Mouse (Mus musculus) A20 (cell line): ENCODE measurements around the gene Spns2.
"Not testable (repeated sequence)": the region's sequence is repeated elsewhere in the genome, so short reads cannot be mapped to it uniquely, and the experiment has no call there.

Experiments
- DNase-seq: peaks from one replicate; pipeline ENCODE4 v3.0.0-alpha.2; 2011; ENCODE audit warnings: low read depth, low spot score

The Spns2 gene

DNA sequence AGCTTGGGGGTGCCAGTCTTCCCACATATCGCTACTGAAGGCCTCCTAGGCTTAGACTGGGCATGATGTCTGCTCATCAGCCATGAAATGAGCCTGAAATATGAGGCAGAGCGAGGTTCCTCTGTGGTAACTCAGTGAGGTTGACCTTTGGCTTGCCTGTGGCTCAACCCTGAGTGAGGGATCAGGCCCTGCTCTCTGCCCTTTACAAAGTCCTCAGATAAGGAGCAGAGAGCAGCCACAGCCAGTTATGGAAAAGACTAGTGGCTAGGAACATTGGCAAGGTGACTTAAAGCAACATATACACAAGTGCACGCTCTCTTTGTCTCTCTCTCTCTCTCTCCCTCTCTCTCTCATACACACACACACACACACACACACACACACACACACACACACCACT lies 14.8 kb downstream of the Spns2 start:
- no peak for DNase-seq

DNA sequence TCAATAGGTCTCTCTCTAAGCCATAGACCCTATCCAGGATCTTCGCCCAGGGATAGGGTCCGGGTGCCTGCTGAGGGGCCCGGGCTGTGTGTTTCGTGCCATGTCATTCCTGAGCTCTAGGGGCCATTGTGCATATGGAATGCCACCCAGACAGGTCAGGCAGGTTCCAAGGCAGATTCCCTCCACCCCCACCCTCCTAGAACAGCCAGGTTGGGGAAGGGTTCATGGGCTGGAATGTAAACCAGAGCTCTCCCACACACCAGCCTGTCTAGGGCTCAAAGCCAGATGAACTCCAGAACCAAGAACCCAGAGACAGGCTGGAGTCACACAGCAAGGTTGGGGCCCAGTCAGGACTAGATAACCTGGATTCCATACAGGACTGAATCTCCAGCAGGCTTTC lies 16.2 kb downstream of the Spns2 start:
- no peak for DNase-seq

DNA sequence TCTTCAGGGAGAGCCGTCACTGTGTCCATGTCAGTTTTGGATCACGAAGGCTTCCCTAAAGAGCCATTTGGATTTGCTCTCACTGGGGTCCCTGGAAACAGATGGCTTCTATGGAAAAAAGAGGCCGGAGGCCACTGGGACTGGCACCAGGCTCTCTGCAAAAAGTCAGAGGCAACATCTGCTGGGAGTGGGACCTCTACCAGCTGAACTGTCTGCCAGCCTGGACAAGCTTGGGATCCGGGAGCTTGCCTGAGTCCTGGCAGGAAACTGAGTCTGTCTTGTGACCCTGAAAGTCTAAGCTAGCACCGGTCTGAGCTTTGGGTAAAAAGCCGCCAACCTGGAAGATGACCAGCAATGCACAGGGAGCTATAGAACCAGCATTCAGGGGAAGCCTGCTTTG lies 18.3 kb downstream of the Spns2 start:
- DNase-seq, result no peak

DNA sequence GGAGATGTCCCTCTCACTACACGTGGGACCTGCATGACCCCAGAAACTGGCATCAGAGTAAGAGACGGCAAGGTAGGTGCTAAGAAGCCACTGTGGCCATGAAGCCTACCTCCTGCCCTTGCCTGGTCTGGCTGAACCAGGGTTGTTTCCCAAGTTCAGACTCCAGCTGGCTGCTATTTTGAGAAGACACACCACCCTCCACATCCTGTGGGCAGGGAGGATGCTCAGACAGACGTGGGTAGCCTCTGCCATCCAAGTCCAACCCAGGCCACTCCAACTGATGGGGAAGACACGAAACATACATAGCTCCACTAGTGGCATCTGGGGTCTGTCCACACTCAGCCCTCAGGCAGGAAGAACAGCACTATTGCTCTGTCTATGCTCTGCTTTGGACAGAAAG lies 19.7 kb downstream of the Spns2 start:
- DNase-seq, result no peak

DNA sequence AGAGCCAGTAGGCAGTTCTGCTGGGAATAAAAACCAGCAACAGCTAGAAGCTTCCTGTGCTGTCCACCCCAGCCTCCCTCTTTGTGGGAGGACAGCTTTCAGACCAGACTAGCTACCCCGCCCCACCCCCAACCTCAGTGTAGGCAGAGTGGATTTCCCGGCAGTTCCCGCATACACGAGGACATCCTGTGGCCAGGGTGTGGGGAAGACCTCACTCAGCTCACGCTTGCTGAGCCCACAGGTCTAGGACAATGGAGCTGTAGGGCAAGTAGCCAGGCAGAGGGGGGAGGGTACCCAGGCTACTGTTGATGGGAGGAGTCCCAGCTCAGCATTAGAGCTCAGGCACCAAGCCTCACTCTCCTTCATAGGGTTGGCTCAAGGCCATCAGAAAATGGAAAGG lies 20.5 kb downstream of the Spns2 start:
- DNase-seq, result no peak

DNA sequence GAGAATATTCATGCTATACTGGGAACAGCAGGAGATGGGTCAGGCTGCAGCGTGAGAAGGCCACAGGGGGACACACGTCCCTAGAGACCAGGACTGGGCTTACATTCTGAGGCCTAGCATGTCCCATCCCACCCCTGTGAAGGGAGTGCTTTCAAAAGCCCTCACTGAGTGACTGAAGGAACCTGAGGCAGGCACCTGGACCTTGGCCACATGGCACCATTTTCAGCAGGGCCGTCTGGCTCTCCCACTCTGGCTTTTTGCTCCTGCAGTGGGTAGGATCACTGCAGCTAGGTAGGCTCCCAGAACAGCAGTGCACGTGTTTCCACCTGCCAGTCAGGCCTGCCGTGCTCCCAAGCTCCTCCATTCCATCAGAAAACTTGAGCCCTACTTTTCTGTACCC lies 21.2 kb downstream of the Spns2 start:
- no peak for DNase-seq

DNA sequence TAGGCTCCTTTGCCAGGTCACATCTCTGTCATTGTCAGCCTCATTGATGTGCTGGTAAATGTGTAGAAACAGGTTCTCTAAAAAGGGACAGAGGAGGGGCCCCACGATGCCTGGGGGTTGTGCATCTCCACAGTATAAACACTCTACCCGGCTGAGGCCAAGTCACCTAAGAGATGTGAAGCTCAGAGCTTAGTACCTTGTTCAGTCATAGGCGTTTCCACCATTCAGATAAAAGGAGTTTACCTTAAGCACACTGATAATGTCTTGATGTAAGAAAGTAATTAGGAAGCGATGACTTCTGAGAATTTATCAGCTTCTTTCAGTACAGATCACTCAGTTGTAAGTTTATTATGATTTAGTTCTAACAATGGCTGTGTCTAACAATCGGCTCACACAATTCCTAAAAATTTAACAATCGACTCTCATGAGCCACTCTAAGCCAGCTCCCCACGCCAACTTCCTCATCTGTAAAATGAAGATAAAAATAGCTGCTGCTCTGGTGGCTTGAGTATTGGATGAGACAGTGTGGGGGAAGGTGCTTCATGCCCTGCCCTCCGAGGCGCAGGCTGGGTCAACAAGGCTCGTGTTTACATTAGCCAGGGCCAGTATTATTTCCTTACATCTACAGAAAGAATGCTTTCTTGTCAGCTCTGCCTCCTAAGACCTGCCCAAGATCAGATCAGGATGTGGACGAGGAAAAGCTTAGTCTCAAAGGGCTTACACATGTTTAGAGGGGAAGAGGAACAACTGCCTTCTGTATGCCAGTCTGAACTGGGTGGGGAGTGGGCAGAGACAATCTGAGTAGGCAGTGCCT lies 22.8 kb downstream of the Spns2 start:
- DNase-seq, result no peak

DNA sequence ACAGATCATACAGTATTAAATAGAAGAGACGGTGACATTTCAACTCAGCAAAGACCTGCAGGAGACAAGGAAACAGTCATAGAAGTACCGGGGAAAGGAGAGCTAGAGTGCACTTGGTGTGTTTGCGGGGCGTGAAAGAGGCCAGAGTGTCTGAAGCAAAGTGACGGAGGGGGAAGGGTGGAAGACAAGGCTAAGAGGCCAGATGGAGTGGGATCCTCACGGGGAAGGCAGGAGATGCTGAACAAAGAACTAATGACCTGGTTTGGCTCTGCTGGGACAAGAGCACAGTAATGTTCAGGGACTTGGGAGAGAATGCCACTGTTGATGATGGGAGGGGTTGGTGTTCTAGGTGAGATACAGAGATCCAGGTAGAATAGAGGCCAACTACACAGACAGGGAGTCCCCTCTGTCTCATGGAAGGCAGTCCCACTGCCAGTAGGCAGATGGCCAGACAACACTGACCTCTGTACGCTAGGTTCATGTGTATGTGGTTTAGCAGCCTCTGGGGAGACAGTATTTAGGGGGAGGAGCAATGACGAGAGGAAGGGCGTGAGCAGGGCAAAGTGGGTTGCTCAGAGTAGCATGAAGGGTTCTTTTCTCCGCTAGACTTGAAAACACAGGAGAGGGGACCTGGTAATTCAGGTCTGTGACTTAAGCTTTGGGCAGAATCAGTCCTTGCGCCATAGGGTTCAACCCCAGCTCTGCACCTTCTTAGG lies 23.6 kb downstream of the Spns2 start:
- DNase-seq, result no peak

DNA sequence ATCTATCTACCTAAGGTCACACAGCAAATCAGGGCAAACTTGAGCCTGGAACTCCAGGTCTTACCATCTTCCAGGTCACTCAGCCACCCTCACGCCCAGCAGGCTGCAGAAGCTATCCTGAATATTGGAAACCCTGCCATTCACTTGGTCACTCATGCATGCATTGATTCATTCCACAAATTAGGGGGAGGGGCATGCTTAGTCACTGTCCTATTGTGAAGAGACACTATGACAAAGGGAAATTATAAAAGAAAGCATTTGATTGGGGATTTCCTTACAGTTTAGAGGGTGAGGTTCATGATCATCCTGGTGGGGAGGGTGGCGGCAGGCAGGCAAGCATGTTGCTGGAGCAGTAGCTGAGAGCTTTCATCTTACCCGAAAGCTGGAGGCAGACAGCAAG lies 24.9 kb downstream of the Spns2 start:
- DNase-seq, result no peak

DNA sequence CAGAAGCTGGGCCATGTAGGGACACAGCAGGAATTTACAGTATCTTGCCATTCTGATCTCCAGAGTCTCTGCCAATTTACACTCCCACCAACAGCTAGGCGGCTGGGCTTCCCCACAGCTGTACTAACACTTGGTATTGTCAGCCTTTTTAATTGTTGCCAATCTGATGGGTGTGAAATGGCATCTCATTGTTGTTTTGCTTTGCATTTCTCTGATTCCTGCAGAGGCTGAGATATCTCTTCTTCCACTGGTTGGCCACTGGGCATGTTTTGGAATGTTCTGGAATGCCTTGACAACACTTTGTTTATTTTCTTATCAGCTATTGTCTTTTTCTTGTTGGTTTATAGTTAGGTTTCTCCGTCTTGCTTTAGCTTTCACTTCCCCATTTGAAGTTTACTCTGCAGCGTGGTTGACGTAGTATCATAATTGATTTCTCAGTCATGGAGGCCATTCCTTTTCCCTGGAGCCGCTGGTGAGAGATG lies 28.2 kb downstream of the Spns2 start:
- peak; percentile 83 for DNase-seq

DNA sequence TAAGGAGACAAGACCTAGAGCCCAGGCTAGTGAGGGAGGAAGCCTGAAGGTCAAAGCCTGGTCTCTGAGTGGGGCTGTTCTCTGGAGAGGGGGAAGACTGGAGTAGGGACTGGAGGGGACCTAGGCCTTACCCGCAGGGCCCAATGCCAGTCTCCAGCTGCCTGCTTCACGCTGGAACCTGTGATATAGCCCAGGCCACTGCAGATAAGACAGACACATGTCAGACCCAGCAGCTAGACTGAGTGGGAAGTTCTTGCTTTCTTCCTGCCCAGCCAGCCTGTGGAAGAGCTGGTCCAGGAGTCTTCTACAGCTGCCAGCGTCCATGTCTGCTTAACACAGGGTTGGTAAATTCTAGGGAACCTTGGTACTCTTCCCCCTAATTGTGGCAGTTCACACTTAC lies 31.2 kb downstream of the Spns2 start:
- DNase-seq, result no peak

DNA sequence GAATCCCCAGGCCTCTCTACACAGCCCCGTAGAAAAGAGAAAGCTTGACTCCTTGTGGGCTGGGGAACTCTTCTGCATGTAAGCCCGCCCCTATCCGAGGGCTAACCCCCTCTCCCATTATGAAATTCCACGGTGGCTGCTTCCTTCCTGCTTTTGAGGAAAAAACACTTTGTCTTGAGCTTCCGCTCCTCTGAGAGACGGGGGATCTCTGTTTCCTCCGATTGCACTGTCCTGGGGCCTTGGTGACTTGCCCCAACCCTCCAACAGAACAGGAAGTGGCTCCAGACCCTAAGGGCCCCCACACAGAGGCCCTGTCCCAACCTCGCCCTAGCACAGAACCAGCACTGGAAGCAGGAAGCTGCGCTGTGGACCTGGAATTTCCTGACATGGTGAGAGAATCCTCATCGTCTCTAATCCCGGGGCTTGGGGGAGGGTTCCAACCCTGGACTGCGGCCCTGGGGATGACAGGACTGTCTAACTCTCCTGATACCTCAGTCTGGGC lies 31.7 kb downstream of the Spns2 start:
- DNase-seq, result no peak

DNA sequence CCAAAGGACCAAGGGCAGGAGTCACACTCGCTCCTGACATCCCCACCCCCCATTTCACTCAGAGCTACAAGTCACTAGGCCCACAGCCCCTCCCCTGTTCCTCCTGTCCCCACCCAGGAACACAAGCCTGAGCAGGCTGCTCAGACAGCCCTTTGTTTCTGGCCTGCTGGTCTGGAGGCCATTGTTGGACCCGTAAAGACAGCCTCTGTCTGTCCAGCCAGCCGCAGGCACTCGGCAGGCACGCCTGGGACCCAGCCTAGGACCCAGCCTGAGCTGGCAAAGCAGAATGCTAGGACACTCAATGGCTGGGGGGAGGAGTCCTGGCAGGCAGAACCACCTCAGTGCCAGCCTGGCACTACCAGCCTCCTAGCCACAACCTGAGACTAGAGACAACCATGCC lies 34.0 kb downstream of the Spns2 start:
- no peak for DNase-seq

DNA sequence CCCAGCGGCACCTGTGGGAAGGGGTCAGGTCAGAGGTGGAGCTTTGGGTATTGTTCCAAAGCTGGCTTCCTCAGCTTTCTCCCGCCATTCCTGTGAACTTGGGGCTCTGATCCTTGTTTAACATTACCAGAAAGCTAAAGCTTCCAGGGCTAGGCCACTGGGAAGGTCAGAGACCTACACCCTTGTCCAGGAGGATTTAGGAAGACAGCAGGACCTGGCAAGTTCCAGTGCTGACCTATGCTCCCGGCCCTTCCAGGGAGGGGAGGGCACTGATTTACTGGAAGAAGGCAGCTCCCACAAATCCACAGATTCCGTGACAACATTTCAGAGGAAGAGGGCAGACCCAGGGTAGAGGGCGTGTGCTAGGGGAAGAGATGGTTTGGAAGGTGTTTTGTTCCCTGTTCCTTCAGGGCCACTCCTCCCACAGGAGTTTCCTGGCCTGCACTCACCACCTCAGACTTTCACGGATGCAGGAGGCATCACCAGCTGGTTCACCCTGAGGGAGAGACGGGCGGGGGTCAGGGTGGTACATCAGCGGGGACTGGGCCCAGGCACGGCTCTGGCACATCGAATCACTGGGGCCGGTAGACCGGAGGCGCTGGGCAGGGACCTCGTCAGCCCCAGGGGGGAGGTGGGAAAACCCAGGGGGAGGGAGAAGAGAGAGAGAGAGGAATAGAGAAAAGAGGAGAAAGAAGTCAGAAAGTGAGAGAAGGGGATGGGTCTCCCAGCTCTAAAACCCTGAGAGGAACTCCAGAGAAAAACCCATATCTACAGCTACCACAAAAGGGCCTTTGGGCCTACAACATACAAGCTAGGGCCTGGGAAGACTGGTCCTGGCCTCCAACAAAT lies 36.4 kb downstream of the Spns2 start:
- DNase-seq, result no peak

DNA sequence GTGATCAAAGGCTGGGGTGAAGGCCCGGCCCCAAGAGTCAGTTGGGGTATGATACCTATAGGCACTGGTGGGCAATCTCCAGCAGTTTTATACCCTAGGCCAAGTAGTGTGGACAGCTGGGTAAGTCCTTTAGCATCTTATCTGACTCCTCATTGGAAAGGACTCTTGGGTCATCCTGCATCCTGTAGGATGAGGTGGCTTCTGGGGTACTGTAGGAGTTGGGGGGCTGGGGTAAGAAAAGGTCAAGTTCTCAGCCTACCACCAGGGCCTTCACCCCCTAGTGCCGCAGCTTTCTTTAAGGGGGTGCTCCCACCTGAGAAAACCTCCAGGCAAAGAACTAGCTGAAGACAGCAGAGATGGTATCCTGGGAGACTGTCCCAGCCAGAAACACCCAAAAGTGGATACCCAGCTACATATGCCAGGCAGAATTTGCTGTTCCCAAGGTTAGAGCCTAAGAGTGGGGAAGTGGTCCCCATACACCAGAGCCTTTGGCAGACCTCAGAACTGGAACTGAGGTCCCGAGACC lies 37.5 kb downstream of the Spns2 start:
- DNase-seq, result no peak

DNA sequence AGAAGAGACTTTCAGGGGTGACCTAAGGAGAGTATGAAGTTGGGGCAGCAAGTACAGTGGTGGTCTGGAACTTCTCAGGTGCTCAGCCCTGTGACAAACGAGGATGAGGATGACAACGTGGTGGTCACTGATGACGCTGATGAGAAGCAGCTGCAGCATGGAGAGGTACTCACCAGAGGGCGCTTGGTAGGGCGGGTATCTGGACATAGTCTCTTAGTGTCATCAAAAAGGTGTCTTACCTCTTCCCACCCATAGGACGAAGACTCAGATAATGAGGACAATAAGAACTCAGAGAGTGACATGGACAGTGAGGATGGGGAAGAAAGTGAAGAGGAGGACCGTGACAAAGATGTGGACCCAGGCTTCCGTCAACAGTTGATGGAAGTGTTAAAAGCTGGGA lies 42.2 kb downstream of the Spns2 start:
- DNase-seq, result no peak

DNA sequence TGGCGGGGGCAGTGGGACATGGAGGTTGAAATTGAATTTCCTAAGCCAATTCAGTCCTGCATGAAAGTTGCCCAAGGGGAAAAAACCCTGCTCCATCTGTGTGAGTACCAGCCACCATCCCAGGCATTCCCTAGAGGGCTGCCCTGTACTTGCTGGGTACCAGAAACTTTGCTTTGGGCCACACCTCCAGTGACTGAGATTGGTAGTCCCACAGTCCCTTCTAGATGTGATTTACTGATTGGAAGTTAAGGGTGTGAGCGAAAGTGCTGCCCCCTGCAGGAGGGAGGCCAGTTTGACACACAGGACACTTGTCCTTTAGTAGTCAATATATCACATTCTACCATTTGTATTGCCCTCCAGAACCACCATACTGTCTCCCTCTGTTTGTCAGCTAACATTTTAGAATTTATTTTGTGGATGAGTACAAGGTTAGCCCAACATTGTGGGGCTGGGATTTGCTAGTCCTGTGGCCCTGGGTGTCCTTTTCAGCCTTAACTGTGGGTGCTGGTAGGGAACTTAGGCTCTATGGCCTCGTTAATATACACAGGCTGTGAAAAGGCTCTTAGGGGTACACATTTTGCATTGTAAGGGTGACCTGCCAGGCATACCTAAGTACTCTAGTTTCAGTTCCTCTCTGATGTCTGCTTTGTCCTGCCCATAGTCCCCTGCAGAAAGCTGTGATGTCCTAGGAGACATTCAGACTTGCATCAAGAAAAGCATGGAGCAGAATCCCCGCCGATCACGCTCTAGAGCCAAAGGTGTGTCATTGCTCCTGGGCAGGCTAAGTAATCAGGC lies 43.2 kb downstream of the Spns2 start:
- peak; percentile 85 for DNase-seq

DNA sequence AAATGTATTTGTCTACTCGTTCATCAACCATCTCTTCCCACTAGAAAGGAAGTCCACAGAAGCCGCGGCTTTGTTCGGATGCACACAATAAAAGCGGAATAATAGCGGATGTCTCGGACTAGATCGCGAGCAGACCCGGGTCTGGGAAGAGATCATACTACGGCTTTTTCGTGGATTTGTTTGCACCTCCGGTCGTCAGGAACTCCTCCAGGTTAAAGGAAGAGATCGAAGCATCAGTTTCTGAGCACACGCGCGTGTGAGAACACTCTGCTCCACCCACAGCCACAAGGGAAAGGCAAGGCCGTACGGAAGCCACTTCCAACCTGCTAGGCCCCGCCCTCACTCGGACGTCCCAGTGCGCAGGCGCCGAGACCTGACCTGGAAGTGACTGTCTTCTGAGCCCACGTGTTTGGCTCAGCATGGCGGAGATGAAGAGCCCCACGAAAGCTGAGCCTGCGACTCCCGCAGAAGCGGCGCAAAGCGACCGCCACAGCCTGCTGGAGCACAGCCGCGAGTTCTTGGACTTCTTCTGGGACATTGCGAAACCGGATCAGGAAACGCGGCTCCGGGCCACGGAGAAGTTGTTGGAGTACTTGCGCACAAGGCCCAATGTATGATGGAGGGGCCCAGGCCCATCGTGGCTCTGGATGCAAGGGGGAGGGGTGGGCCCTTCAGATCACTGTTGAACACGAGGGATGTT lies 48.6 kb downstream of the Spns2 start, which contains the start of gene Mybbp1a:
TSS of gene Mybbp1a (plus strand) at position 391 of the 700 bp plus-strand sequence.
- peak; percentile 97 for DNase-seq

DNA sequence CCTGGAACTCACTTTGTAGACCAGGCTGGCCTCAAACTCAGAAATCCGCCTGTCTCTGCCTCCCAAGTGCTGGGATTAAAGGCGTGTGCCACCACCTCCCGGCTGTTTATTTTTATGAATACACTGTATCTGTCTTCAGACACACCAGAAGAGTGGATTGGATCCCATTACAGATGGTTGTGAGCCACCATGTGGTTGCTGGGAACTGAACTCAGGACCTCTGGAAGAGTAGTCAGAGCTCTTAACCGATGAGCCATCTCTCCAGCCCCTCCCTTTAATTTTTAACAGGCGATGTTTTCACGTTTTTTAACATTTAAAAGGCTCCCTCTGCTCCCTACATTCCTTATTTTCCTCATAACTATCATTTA lies 49.1 kb downstream of the Spns2 start:
- DNase-seq, result not testable (repeated sequence)

DNA sequence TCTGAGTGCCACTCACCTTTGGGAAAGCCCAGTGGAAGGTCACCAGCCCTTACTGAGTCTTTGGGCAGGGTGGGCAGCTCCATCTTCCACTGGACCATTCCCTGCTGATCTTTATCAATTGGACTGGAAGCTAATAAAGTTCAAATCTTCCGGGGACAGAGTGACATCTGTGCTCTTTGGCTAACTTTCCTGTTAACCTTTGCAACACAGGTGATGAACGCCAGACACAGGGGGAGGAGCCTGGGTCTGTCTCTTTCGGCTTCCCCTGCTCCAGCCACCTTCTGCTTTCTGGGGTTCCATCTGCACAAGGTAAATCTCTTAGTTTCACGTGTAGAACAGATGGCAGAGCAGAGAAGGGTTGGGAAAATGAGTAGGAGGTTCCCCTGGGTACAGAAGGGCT lies 51.3 kb downstream of the Spns2 start:
- no peak for DNase-seq
